Mouse (Mus musculus) embryo, embryonic 11 days (tissue): ENCODE results near the gene Abo.

Experiments used
- DNase-seq: peaks from one replicate; pipeline ENCODE4 v3.0.0-alpha.2; 2015

The Abo gene

GRCm38 (mm10) chr2:26862856-26863255 is 1.9 kb downstream of the Abo start:
- no peak for DNase-seq

GRCm38 (mm10) chr2:26847706-26848105 is 17.1 kb downstream of the Abo start:
- DNase-seq: peak; percentile 41

GRCm38 (mm10) chr2:26832478-26832877 is 32.3 kb downstream of the Abo start:
- no peak for DNase-seq

GRCm38 (mm10) chr2:26828047-26828446 is 36.7 kb downstream of the Abo start:
- no peak for DNase-seq

GRCm38 (mm10) chr2:26827261-26827975 is 37.4 kb downstream of the Abo start:
- DNase-seq: no peak
